Mouse (Mus musculus) adrenal gland, adult 8-10 months (tissue): ENCODE measurements around the gene Slc47a2. TPM values are rescaled to one million over a fixed set of nuclear protein-coding genes. Genes with fewer than 3 reads are reported as not detected.
"Not testable (repeated sequence)": the region's sequence is repeated elsewhere in the genome, so short reads cannot be mapped to it uniquely, and the experiment has no call there.

Source experiments
- DNase-seq: peaks from one replicate; pipeline ENCODE4 v3.0.0; 2022
- total RNA-seq, 4 experiments: library from RNA; stranded (reverse); gene quantifications; 2 replicates each; pipeline ENCODE4 v1.2.4; 2022

Gene Slc47a2
- total RNA-seq, 4 experiments from 2014 or later: not detected

- no peak for DNase-seq
Observed at GRCm38 (mm10) chr11:61341233-61341632, 1.4 kb downstream of the Slc47a2 start.

DNA sequence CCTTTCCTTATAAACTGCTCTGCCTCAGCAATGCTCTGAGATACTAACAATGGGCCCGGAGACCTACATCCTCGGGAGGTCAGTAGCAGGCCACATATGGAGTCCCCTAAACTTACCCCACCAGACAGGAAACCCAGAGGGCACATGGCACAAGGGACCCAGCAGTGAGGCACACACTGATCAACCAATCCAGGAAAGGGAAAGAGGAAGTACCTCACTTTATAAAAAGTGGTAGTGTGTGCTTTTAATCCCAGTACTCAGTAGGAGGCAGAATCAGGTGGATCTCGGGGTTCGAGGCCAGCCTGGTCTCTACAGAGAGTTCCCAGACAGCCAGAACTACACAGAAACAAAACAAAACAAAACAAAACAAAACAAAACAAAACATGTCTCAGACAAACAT, 2.3 kb downstream of the Slc47a2 start:
- no peak for DNase-seq

DNA sequence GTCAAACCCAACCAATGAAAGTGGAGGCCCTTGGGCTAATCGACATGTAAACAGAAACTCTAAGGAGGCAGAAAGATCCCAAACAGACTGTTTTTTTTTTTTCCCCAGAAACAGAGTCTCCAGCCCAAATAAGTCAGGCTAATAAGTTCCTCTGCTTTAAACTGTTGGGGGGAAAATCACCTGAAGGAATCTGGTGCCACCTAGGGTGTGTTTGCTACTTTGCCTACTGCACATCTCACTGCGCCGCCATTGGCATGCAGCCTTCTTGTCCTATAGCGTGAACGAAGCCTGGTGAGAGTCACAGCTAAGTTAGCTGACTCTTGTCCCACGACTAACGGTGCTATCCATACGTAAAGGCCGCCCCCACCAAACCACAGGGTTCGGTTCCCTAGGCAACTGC, 5.1 kb downstream of the Slc47a2 start:
- no peak for DNase-seq

DNA sequence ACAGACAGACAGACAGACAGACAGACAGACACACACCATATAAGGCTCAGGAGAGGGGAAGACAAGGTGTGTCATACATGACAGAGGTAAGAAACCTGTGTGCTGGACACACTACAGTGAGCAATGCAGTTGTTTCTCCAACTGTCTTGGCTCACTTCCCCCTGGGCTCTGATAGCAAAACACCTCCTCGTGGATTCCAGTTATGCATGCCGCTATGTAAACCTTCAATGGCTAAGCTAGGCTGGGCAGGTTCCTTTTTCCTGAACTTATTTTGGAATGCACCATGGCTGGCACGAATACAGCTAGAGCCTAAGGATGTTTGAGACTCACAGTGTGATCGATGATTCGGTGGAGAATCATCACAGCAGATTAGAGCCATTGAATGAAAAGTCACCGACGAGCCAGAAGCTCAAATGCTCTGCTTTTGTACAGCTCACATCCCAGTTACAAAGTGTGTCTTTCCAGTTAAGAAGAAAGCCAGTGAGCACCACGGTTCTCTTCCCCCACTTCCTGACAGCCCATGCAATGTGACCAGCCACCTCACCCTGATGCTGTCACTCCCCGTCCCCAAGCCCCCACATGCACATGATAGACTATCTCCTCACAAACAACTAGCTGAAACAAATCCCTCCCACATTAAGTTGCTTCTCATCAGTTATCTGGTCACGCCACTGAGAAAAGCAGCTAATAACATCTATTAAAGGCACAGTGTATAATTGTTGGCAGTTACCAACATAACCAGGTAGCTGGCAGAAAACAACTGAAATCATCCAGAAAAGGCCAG, 21.6 kb downstream of the Slc47a2 start:
- DNase-seq: no peak

- no peak for DNase-seq
Observed at GRCm38 (mm10) chr11:61319923-61320567, 22.6 kb downstream of the Slc47a2 start.

GRCm38 (mm10) chr11:61319233-61319922, 23.3 kb downstream of the Slc47a2 start:
- no peak for DNase-seq

DNA sequence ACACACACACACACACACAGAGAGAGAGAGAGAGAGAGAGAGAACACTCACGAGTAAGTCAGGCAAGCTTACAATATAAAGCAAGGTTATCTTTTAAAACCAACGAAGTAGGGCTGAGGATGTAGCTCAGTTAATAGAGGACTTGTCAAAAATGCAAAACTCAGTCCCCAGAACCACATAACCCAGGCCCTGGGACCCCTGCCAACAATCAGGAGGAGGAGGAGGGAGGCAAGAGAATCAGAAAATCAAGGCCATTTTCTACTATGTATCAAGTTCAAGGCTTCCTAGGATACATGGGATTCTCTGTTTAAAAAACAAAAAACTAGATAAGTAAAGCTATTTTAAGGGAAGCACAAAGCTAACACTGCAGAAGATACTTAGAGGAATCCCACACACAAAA, 25.8 kb downstream of the Slc47a2 start:
- DNase-seq: no peak

GRCm38 (mm10) chr11:61310321-61310720, 32.3 kb downstream of the Slc47a2 start:
- no peak for DNase-seq

GRCm38 (mm10) chr11:61309831-61310230, 32.8 kb downstream of the Slc47a2 start:
- DNase-seq: no peak

GRCm38 (mm10) chr11:61307795-61308194, 34.9 kb downstream of the Slc47a2 start:
- DNase-seq: no peak

- no peak for DNase-seq
Observed at GRCm38 (mm10) chr11:61305377-61305776, 37.3 kb downstream of the Slc47a2 start.

DNA sequence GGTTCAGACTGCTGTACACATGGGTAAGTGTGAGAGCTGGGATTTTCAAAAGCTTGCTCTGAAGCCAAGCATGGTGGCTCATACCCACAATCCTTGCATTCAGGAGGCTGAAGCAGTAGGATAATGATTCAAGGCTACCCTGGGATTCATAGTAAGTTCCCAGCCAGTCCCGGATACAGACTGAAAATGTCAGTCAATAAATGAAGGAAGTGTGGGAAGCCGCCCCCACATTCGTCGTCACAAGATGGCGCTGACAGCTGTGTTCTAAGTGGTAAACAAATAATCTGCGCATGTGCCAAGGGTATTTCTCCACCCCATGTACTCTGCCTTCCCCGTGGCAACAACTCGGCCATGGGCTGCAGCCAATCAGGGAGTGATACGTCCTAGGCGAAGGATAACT, 38.1 kb downstream of the Slc47a2 start:
- DNase-seq: not testable (repeated sequence)

DNA sequence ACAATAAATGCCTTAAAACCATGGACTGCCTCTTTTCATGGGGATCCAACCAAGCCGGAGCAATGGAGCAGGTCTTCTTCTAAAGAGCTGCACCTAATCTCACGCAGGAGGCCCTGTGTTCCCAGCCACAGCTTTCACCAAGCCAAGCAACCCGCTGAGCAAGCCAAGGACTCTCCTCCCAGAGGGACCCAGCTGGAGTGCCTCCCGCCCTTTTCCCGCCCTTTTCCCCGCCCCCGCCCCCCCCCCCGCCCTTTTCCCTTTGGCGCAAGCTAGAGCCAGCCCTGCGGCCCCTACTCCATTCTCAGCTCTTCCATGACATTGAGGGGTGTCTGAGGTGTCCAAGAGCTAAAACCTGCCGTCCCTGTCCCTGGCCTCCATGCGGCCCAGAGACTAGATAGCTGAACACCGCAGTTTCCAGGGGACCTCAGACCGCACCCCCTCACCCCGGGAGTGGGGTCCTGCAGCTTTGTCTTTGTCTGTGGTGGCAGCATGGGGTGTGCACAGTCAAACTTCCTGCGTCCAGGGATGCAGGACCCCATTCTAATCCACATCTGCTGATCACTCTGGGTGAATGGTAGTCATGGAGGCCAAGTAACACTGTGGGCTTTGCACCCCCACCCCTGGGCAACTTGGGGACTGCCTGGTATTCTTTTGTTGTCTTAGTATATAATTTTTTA, 41.8 kb downstream of the Slc47a2 start:
- no peak for DNase-seq

GRCm38 (mm10) chr11:61300205-61300604, 42.5 kb downstream of the Slc47a2 start:
- DNase-seq: no peak

GRCm38 (mm10) chr11:61297901-61298300, 44.8 kb downstream of the Slc47a2 start:
- DNase-seq: no peak

DNA sequence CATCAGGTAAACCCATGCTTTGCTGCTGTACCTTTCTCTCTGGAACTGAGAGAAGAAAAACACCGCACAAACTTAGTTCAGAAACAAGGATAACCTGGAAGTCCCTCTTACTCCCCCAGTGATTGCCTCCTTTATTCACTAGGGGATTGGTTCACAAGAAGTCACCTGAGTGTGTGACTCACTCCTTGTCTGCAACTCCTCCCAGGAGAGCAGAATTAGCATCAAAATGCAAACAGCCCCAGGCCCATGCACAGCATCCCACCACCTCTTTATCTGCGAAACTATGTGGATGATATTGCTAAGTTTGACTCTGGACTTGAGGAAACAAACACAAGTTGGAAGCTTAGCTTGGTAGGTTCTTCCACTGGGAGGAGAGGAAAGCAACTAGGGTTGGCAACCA, 45.3 kb downstream of the Slc47a2 start:
- no peak for DNase-seq

- no peak for DNase-seq
Observed at GRCm38 (mm10) chr11:61296556-61296955, 46.1 kb downstream of the Slc47a2 start.

DNA sequence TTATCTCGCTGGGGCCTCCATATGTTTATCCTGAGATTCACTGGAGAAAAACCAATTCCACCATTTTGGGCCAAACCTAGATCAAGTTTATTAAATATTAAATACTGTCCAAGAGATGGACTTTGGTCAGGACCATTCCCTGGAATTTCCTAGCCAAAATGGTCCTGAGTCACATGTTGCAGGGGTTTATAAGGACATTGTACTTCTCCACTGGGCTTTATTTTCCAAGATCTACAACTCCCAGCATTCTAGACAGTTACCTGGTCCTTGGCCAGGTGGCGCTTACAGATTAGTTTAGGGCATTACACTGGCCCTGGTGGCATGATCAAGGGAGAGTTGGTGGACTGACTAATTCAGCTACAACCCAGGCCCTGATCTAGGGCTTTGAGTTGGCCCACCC, 47.1 kb downstream of the Slc47a2 start:
- DNase-seq: no peak

GRCm38 (mm10) chr11:61294431-61294830, 48.2 kb downstream of the Slc47a2 start:
- no peak for DNase-seq

DNA sequence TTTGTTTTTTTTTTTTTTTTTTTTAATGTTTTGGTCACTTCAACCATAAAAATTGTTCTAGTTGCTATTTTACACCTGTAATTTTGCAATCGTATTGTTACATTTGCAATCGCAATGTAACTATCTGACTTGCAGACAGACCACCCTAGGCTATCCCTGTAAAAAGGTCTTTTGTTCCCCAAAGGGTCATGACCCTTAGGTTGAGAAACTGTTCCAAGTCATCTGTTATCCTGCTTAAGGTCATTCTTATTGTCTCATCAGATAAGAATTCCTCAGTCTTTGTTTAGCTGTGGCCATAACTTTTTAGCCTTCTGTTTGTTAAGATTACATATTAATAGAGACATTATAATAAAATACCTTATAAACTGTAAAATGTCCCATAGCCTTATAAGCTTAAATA, 49.4 kb downstream of the Slc47a2 start:
- no peak for DNase-seq

- DNase-seq: no peak
Observed at GRCm38 (mm10) chr11:61284323-61284722, 58.3 kb downstream of the Slc47a2 start.

- DNase-seq: no peak
Observed at GRCm38 (mm10) chr11:61283414-61284049, 59.1 kb downstream of the Slc47a2 start.
